Mouse (Mus musculus): ENCODE measurements at regions not wholly inside any gene's neighbourhood (a gene's known extent, or its start where the extent isn't known, plus 50 kb on each side); places are given as distances from the start of the nearest gene placed in this dataset.

GRCm38 (mm10) chr15:67901191-67901601, 1400.5 kb upstream of the Lrrc6 start:
- no peak for DNase-seq (ENCODE audit: low read depth)

GRCm38 (mm10) chr15:67899772-67900171, 1399.1 kb upstream of the Lrrc6 start:
- no peak for DNase-seq (ENCODE audit: low read depth)

- DNase-seq (ENCODE audit: low read depth): no peak
These were observed 1398.3 kb upstream of the Lrrc6 start for GRCm38 (mm10) chr15:67898959-67899403.

- DNase-seq (ENCODE audit: low read depth): no peak
These were observed 1391.4 kb upstream of the Lrrc6 start for GRCm38 (mm10) chr15:67892066-67892465.

GRCm38 (mm10) chr15:67890612-67891304, 1390.0 kb upstream of the Lrrc6 start:
- DNase-seq (ENCODE audit: low read depth): no peak

- DNase-seq (ENCODE audit: low read depth): no peak
These were observed 1387.8 kb upstream of the Lrrc6 start for GRCm38 (mm10) chr15:67888548-67888947.

- no peak for DNase-seq (ENCODE audit: low read depth)
These were observed 1354.6 kb upstream of the Lrrc6 start for GRCm38 (mm10) chr15:67855291-67855690.

GRCm38 (mm10) chr15:67850118-67850517, 1349.4 kb upstream of the Lrrc6 start:
- no peak for DNase-seq (ENCODE audit: low read depth)

- DNase-seq (ENCODE audit: low read depth): no peak
These were observed 1345.0 kb upstream of the Lrrc6 start for GRCm38 (mm10) chr15:67845707-67846106.

- no peak for DNase-seq (ENCODE audit: low read depth)
These were observed 1340.0 kb upstream of the Lrrc6 start for GRCm38 (mm10) chr15:67840671-67841070.

GRCm38 (mm10) chr15:67825796-67826484, 1325.2 kb upstream of the Lrrc6 start:
- no peak for DNase-seq (ENCODE audit: low read depth)

- no peak for DNase-seq (ENCODE audit: low read depth)
These were observed 1322.5 kb upstream of the Lrrc6 start for GRCm38 (mm10) chr15:67823226-67823625.

GRCm38 (mm10) chr15:67799871-67800270, 1299.2 kb upstream of the Lrrc6 start:
- DNase-seq (ENCODE audit: low read depth): no peak

GRCm38 (mm10) chr15:67795578-67795977, 1294.9 kb upstream of the Lrrc6 start:
- no peak for DNase-seq (ENCODE audit: low read depth)

GRCm38 (mm10) chr15:67792822-67793221, 1292.1 kb upstream of the Lrrc6 start:
- no peak for DNase-seq (ENCODE audit: low read depth)

GRCm38 (mm10) chr15:67788587-67788986, 1287.9 kb upstream of the Lrrc6 start:
- no peak for DNase-seq (ENCODE audit: low read depth)

- DNase-seq (ENCODE audit: low read depth): peak; percentile 1
These were observed 1284.9 kb upstream of the Lrrc6 start for GRCm38 (mm10) chr15:67785583-67785982.

GRCm38 (mm10) chr15:67783754-67784153, 1283.0 kb upstream of the Lrrc6 start:
- DNase-seq (ENCODE audit: low read depth): no peak

- no peak for DNase-seq (ENCODE audit: low read depth)
These were observed 1281.8 kb upstream of the Lrrc6 start for GRCm38 (mm10) chr15:67782505-67782904.

GRCm38 (mm10) chr15:67780856-67781255, 1280.1 kb upstream of the Lrrc6 start:
- peak; percentile 75 for DNase-seq (ENCODE audit: low read depth)

- DNase-seq (ENCODE audit: low read depth): no peak
These were observed 1266.9 kb upstream of the Lrrc6 start for GRCm38 (mm10) chr15:67767624-67768023.

- DNase-seq (ENCODE audit: low read depth): no peak
These were observed 1258.5 kb upstream of the Lrrc6 start for GRCm38 (mm10) chr15:67759221-67759620.

GRCm38 (mm10) chr15:67750582-67750981, 1249.9 kb upstream of the Lrrc6 start:
- DNase-seq (ENCODE audit: low read depth): no peak

GRCm38 (mm10) chr15:67743332-67743731, 1242.6 kb upstream of the Lrrc6 start:
- DNase-seq (ENCODE audit: low read depth): no peak

All from 416B (cell line).